Mouse (Mus musculus): ENCODE data around the gene Aicda. TPM values are rescaled to one million over a fixed set of nuclear protein-coding genes. Genes with fewer than 3 reads are reported as not detected.
"Not testable (repeated sequence)": the region's sequence is repeated elsewhere in the genome, so short reads cannot be mapped to it uniquely, and the experiment has no call there.

Aicda gene
- polyA plus RNA-seq, 1 experiment from 2014 or later, result not detected

- Histone ChIP-seq H3K27me3 (ENCODE audit: insufficient read depth, low read length) (no peaks in the 10 kb centered on the region), H3K9ac (replicated peaks; ENCODE audit: low read length) (no peak overlapping the region), H3K4me1 (ENCODE audit: insufficient read depth, low read length) (no peaks in the 10 kb centered on the region), H3K27ac (ENCODE audit: low read length) (no peak overlapping the region), H3K4me2 (replicated peaks; ENCODE audit: low read depth, low read length) (no peak overlapping the region), H3K4me3 (ENCODE audit: low read length) (no peak overlapping the region), H3K36me3 (ENCODE audit: insufficient read depth, low read length) (no peaks in the 10 kb centered on the region), H3K9me3 (ENCODE audit: low read length) (no peaks in the 10 kb centered on the region)
- WGBS, result 71% methylated on average over 5 of the region's 5 CpGs
- no peak for ATAC-seq (ENCODE audit: low FRiP score, low TSS enrichment)
Observed at GRCm38 (mm10) chr6:122569113-122569512, 15.5 kb downstream of the Aicda start.

- no peak overlapping the region for H3K9ac ChIP-seq (replicated peaks; ENCODE audit: low read length)
- WGBS, result 20% methylated on average over 1 of the region's 1 CpGs
- no peaks in the 10 kb centered on the region for H3K9me3 ChIP-seq (ENCODE audit: low read length)
- ATAC-seq (ENCODE audit: low FRiP score, low TSS enrichment), result no peak
- H3K4me1 ChIP-seq (ENCODE audit: insufficient read depth, low read length), result no peaks in the 10 kb centered on the region
- no peak overlapping the region for H3K4me2 ChIP-seq (replicated peaks; ENCODE audit: low read depth, low read length)
- H3K36me3 ChIP-seq (ENCODE audit: insufficient read depth, low read length), result no peaks in the 10 kb centered on the region
- no peaks in the 10 kb centered on the region for H3K27me3 ChIP-seq (ENCODE audit: insufficient read depth, low read length)
- no peak overlapping the region for H3K27ac ChIP-seq (ENCODE audit: low read length)
- H3K4me3 ChIP-seq (ENCODE audit: low read length), result no peak overlapping the region
Observed at GRCm38 (mm10) chr6:122569762-122570161, 16.2 kb downstream of the Aicda start.

GRCm38 (mm10) chr6:122570695-122571616 lies 17.4 kb downstream of the Aicda start:
- ATAC-seq (ENCODE audit: low FRiP score, low TSS enrichment), result no peak
- Histone ChIP-seq H3K9me3 (ENCODE audit: low read length) (no peaks in the 10 kb centered on the region), H3K9ac (replicated peaks; ENCODE audit: low read length) (no peak overlapping the region), H3K36me3 (ENCODE audit: insufficient read depth, low read length) (no peaks in the 10 kb centered on the region), H3K4me2 (replicated peaks; ENCODE audit: low read depth, low read length) (no peak overlapping the region), H3K4me1 (ENCODE audit: insufficient read depth, low read length) (no peaks in the 10 kb centered on the region), H3K27me3 (ENCODE audit: insufficient read depth, low read length) (no peaks in the 10 kb centered on the region), H3K4me3 (ENCODE audit: low read length) (no peak overlapping the region), H3K27ac (ENCODE audit: low read length) (no peak overlapping the region)
- WGBS, result 49% methylated on average over 8 of the region's 8 CpGs

- Histone ChIP-seq H3K27ac (ENCODE audit: low read length) (no peak overlapping the region), H3K27me3 (ENCODE audit: insufficient read depth, low read length) (no peaks in the 10 kb centered on the region), H3K9me3 (ENCODE audit: low read length) (no peaks in the 10 kb centered on the region), H3K36me3 (ENCODE audit: insufficient read depth, low read length) (no peaks in the 10 kb centered on the region), H3K9ac (replicated peaks; ENCODE audit: low read length) (no peak overlapping the region), H3K4me3 (ENCODE audit: low read length) (no peak overlapping the region), H3K4me2 (replicated peaks; ENCODE audit: low read depth, low read length) (no peak overlapping the region), H3K4me1 (ENCODE audit: insufficient read depth, low read length) (no peaks in the 10 kb centered on the region)
- WGBS, result 80% methylated on average over 3 of the region's 3 CpGs
- no peak for ATAC-seq (ENCODE audit: low FRiP score, low TSS enrichment)
Observed at GRCm38 (mm10) chr6:122571617-122571959, 18.0 kb downstream of the Aicda start.

- H3K36me3 ChIP-seq (ENCODE audit: insufficient read depth, low read length); H3K27ac ChIP-seq (ENCODE audit: low read length); H3K4me2 ChIP-seq (replicated peaks; ENCODE audit: low read depth, low read length); ATAC-seq (ENCODE audit: low FRiP score, low TSS enrichment); H3K9ac ChIP-seq (replicated peaks; ENCODE audit: low read length); H3K4me3 ChIP-seq (ENCODE audit: low read length); H3K4me1 ChIP-seq (ENCODE audit: insufficient read depth, low read length); H3K9me3 ChIP-seq (ENCODE audit: low read length); H3K27me3 ChIP-seq (ENCODE audit: insufficient read depth, low read length): not testable (repeated sequence)
- 83% methylated on average over 1 of the region's 1 CpGs for WGBS
Observed at GRCm38 (mm10) chr6:122575037-122575436, 21.4 kb downstream of the Aicda start.

GRCm38 (mm10) chr6:122577030-122577429 lies 23.4 kb downstream of the Aicda start:
- no peak for ATAC-seq (ENCODE audit: low FRiP score, low TSS enrichment)
- 89% methylated on average over 3 of the region's 3 CpGs for WGBS
- no peaks in the 10 kb centered on the region for H3K9me3 ChIP-seq (ENCODE audit: low read length)

GRCm38 (mm10) chr6:122579086-122579485 lies 25.5 kb downstream of the Aicda start:
- Histone ChIP-seq H3K36me3 (ENCODE audit: insufficient read depth, low read length) (no peaks in the 10 kb centered on the region), H3K27ac (ENCODE audit: low read length) (no peak overlapping the region), H3K4me3 (ENCODE audit: low read length) (no peak overlapping the region), H3K9me3 (ENCODE audit: low read length) (0 out of 2 replicates have a peak, but pooled peaks cover 2% of the 10 kb centered on the region), H3K4me2 (replicated peaks; ENCODE audit: low read depth, low read length) (no peak overlapping the region), H3K9ac (replicated peaks; ENCODE audit: low read length) (no peak overlapping the region), H3K4me1 (ENCODE audit: insufficient read depth, low read length) (no peaks in the 10 kb centered on the region), H3K27me3 (ENCODE audit: insufficient read depth, low read length) (no peaks in the 10 kb centered on the region)
- WGBS, result 63% methylated on average over 1 of the region's 1 CpGs
- no peak for ATAC-seq (ENCODE audit: low FRiP score, low TSS enrichment)

More at GRCm38 (mm10) chr6:122577030-122577429, 23.4 kb downstream of the Aicda start:
- H3K4me2 ChIP-seq (replicated peaks; ENCODE audit: low read depth, low read length), result no peak overlapping the region
- H3K36me3 ChIP-seq (ENCODE audit: insufficient read depth, low read length), result no peaks in the 10 kb centered on the region
- no peak overlapping the region for H3K4me3 ChIP-seq (ENCODE audit: low read length)
- H3K9ac ChIP-seq (replicated peaks; ENCODE audit: low read length), result no peak overlapping the region
- no peak overlapping the region for H3K27ac ChIP-seq (ENCODE audit: low read length)
- no peaks in the 10 kb centered on the region for H3K27me3 ChIP-seq (ENCODE audit: insufficient read depth, low read length)
- no peaks in the 10 kb centered on the region for H3K4me1 ChIP-seq (ENCODE audit: insufficient read depth, low read length)

- no peaks in the 10 kb centered on the region for H3K27me3 ChIP-seq (ENCODE audit: insufficient read depth, low read length)
- H3K4me3 ChIP-seq (ENCODE audit: low read length), result no peak overlapping the region
- no peaks in the 10 kb centered on the region for H3K9me3 ChIP-seq (ENCODE audit: low read length)
- H3K4me2 ChIP-seq (replicated peaks; ENCODE audit: low read depth, low read length), result no peak overlapping the region
- no peaks in the 10 kb centered on the region for H3K36me3 ChIP-seq (ENCODE audit: insufficient read depth, low read length)
- no peaks in the 10 kb centered on the region for H3K4me1 ChIP-seq (ENCODE audit: insufficient read depth, low read length)
- H3K27ac ChIP-seq (ENCODE audit: low read length), result no peak overlapping the region
- H3K9ac ChIP-seq (replicated peaks; ENCODE audit: low read length), result no peak overlapping the region
- ATAC-seq (ENCODE audit: low FRiP score, low TSS enrichment), result no peak
- 84% methylated on average over 13 of the region's 13 CpGs for WGBS
Observed at GRCm38 (mm10) chr6:122591027-122591758, 37.6 kb downstream of the Aicda start.

GRCm38 (mm10) chr6:122592905-122593304 lies 39.3 kb downstream of the Aicda start:
- H3K27me3 ChIP-seq (ENCODE audit: insufficient read depth, low read length), result no peaks in the 10 kb centered on the region
- 95% methylated on average over 2 of the region's 2 CpGs for WGBS
- no peak for ATAC-seq (ENCODE audit: low FRiP score, low TSS enrichment)
- H3K4me2 ChIP-seq (replicated peaks; ENCODE audit: low read depth, low read length), result no peak overlapping the region
- no peak overlapping the region for H3K9ac ChIP-seq (replicated peaks; ENCODE audit: low read length)
- no peak overlapping the region for H3K27ac ChIP-seq (ENCODE audit: low read length)
- no peaks in the 10 kb centered on the region for H3K4me1 ChIP-seq (ENCODE audit: insufficient read depth, low read length)
- no peaks in the 10 kb centered on the region for H3K36me3 ChIP-seq (ENCODE audit: insufficient read depth, low read length)
- no peak overlapping the region for H3K4me3 ChIP-seq (ENCODE audit: low read length)
- no peaks in the 10 kb centered on the region for H3K9me3 ChIP-seq (ENCODE audit: low read length)

- Histone ChIP-seq H3K27me3 (ENCODE audit: insufficient read depth, low read length) (no peaks in the 10 kb centered on the region), H3K4me1 (ENCODE audit: insufficient read depth, low read length) (no peaks in the 10 kb centered on the region), H3K4me3 (ENCODE audit: low read length) (no peak overlapping the region), H3K9me3 (ENCODE audit: low read length) (no peaks in the 10 kb centered on the region), H3K27ac (ENCODE audit: low read length) (no peak overlapping the region), H3K4me2 (replicated peaks; ENCODE audit: low read depth, low read length) (0 out of 2 replicates have a peak overlapping the region, but pooled peaks have one; percentile 33), H3K9ac (replicated peaks; ENCODE audit: low read length) (no peak overlapping the region), H3K36me3 (ENCODE audit: insufficient read depth, low read length) (no peaks in the 10 kb centered on the region)
- WGBS, result 34% methylated on average over 7 of the region's 7 CpGs
- peak; percentile 46; the same call in 1 of the 2 replicates for ATAC-seq (ENCODE audit: low FRiP score, low TSS enrichment)
Observed at GRCm38 (mm10) chr6:122595637-122596036, 42.0 kb downstream of the Aicda start.

Measured in kidney, embryonic 16.5 days (tissue).